Mouse (Mus musculus) urinary bladder, postnatal 0 days (tissue): ENCODE results near the gene Zfp108. TPM values are rescaled to one million over a fixed set of nuclear protein-coding genes. Genes with fewer than 3 reads are reported as not detected.

Source experiments
- polyA plus RNA-seq: library from polyadenylated mRNA; unstranded; fragments of >200 nt; fragmentation: Nextera tagmentation; extraction: Ambion mirVana; gene quantifications from 2 replicates; pipeline ENCODE4 v1.2.1, GENCODE M21; 2015

The Zfp108 gene
- polyA plus RNA-seq, result 1.3 and 1.9 TPM in 2 replicates

GRCm38 (mm10) chr7:24254633-24255474 is at the start of gene Zfp108:
Gene Zfp108, plus strand, starts transcription at chr7:24254794.

GRCm38 (mm10) chr7:24211343-24211742 is 43.3 kb upstream of the Zfp108 start, which contains the start of gene Zfp111:
Gene Zfp111, minus strand, starts transcription at chr7:24211443.

GRCm38 (mm10) chr7:24237040-24237791 is 17.4 kb upstream of the Zfp108 start, which contains the start of gene Zfp109:
Gene Zfp109, minus strand, starts transcription at chr7:24237560.

GRCm38 (mm10) chr7:24270288-24270672 is 15.7 kb downstream of the Zfp108 start, which contains the start of gene Zfp93:
Gene Zfp93, plus strand, starts transcription at chr7:24270420.

GRCm38 (mm10) chr7:24300771-24301282 is 46.2 kb downstream of the Zfp108 start, which contains the start of gene Zfp61:
Gene Zfp61, minus strand, starts transcription at chr7:24301232.

Other genes with a start within 250 kb of the Zfp108 start
- gene Vmn1r183, start 201.5 kb upstream of the Zfp108 start, polyA plus RNA-seq, result not detected in 2 replicates
- gene Zfp180, start 172.9 kb upstream of the Zfp108 start, polyA plus RNA-seq, result 6.7 and 6.8 TPM in 2 replicates
- 2.5 and 3.2 TPM in 2 replicates for gene Zfp112, start 142.5 kb upstream of the Zfp108 start, polyA plus RNA-seq
- 6.7 TPM in 2 replicates for gene Zfp235, start 120.6 kb upstream of the Zfp108 start, polyA plus RNA-seq
- 1.3 TPM in 2 replicates for gene Zfp114, start 79.7 kb upstream of the Zfp108 start, polyA plus RNA-seq
- 3.4 and 5.8 TPM in 2 replicates for gene Zfp111, start 43.4 kb upstream of the Zfp108 start, polyA plus RNA-seq
- 1.4 and 1.6 TPM in 2 replicates for gene Zfp109, start 17.2 kb upstream of the Zfp108 start, polyA plus RNA-seq
- 4.3 and 4.6 TPM in 2 replicates for gene Zfp93, start 15.6 kb downstream of the Zfp108 start, polyA plus RNA-seq
- 9.9 and 10.5 TPM in 2 replicates for gene Zfp61, start 46.4 kb downstream of the Zfp108 start, polyA plus RNA-seq
- gene Zfp94, start 61.9 kb downstream of the Zfp108 start, polyA plus RNA-seq, result 4.0 and 4.7 TPM in 2 replicates
- 0.31 TPM in 1 of 2 replicates, not detected in the other for gene Tescl, start 79.1 kb downstream of the Zfp108 start, polyA plus RNA-seq
- gene Lypd5, start 94.4 kb downstream of the Zfp108 start, polyA plus RNA-seq, result 0.54 and 0.85 TPM in 2 replicates
- 6.5 and 10.8 TPM in 2 replicates for gene Kcnn4, start 115.5 kb downstream of the Zfp108 start, polyA plus RNA-seq
- 16.0 and 19.1 TPM in 2 replicates for gene Smg9, start 144.8 kb downstream of the Zfp108 start, polyA plus RNA-seq
- gene Irgc1, start 197.5 kb downstream of the Zfp108 start, polyA plus RNA-seq, result 0.08 TPM in 1 of 2 replicates, not detected in the other
- 34.6 and 58.9 TPM in 2 replicates for gene Plaur, start 207.7 kb downstream of the Zfp108 start, polyA plus RNA-seq
- 1.9 and 2.9 TPM in 2 replicates for gene Cadm4, start 227.2 kb downstream of the Zfp108 start, polyA plus RNA-seq